8 mouse cellular contexts compared by ENCODE assay signal in the genomic region with DNA sequence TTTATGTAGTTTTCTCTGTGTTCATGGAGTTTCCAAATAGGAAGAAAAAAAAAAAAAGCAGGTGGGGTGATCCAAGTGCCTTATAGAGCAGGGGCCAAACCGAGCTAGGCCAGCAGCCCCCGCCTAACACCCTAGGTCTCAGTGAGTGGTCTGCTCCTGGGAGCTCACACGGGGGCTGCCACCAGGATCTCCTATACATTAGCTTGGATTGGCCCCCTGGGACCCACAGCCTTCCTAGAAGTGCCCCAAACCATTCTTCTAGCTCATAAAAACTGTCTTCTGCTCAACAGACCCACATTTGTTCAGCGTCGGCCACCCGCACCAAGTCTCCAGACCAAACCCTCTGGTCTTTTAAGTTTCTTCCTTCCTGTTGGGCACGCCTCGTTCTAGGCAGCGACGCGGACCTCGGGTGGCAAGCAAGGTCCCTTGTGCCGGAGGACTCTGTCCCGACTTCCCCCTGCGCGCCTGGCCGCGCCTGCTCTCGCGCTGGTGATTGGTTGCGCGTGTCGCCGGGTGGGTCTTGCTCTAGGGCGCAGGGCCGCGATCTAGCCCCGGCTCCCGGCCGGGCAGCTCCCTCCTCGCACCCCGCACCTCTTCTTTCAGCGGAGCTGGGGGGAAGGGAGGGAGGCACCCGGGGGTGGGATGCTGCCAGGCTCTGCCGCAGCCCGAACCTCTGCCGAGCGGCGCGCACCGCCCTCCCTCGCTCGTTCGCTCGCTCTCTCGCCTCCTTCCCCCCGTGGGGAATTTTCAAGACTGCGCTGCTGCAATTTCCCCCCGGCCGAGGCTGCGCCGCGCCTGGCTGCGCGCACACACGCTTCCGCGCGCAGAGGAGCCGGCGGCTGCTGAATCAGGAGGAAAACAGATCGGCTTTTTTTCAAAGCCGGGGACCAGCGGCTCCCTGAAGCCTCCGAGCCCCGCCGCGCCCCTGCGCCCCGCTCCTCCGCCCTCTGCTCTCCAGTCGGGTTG. TPM values are rescaled to one million over a fixed set of nuclear protein-coding genes. Genes with fewer than 3 reads are reported as not detected.
DNase-seq lines count a peak whose midpoint lies in the region; ATAC-seq and TF ChIP-seq lines count a peak whose summit lies in the region.

No protein-coding gene starts in this region.

- in situ Hi-C loops in ES-E14 (cut with MboI; ENCODE audit: low sequenced_read_pairs in 2 of 2, unreplicated experiment in 2 of 2): no loop called here

- TF ChIP-seq CTCF in heart, postnatal 0 days (IDR thresholded peaks at IDR 0.05; ENCODE audit: low read depth): no peak
- no peak for TF ChIP-seq CTCF in layer of hippocampus, adult 2 months (conservative IDR thresholded peaks at IDR 0.05)
- TF ChIP-seq CTCF in lung, adult 2 months (IDR thresholded peaks at IDR 0.05; ENCODE audit: insufficient read depth, low read length): no peak

- peaks cover 2 to 9% of the 10 kb centered on the region in 2 experiments; a peak in 2 of 4 replicates for H3K4me1 ChIP-seq in ES-E14 (ENCODE audit: control insufficient read depth in 2 of 2, insufficient read depth in 2 of 2, low read length in 2 of 2, poor library complexity in 1 of 2)
- H3K4me1 ChIP-seq in forebrain, embryonic 12.5 days: peaks cover 27% of the 10 kb centered on the region
- H3K4me1 ChIP-seq in heart, postnatal 0 days (ENCODE audit: control insufficient read depth, insufficient read depth): no peaks in the 10 kb centered on the region
- no peaks in the 10 kb centered on the region for H3K4me1 ChIP-seq in lung, adult 2 months (ENCODE audit: control insufficient read depth, insufficient read depth, low read length)

- peaks cover 35% of the 10 kb centered on the region; the same call in 1 of the 2 replicates for H3K27me3 ChIP-seq in forebrain, embryonic 12.5 days
- peaks cover 53% of the 10 kb centered on the region for H3K27me3 ChIP-seq in heart, postnatal 0 days (ENCODE audit: control insufficient read depth, insufficient read depth, low read length)

- H3K27ac ChIP-seq in ES-E14 (ENCODE audit: insufficient read depth, low read depth, low read length, poor library complexity, severe bottlenecking): peak overlapping the region; percentile 20; the same call in 1 of the 2 replicates
- peak overlapping the region; percentile 85 for H3K27ac ChIP-seq in forebrain, embryonic 12.5 days
- no peak overlapping the region for H3K27ac ChIP-seq in heart, postnatal 0 days (ENCODE audit: low read depth)
- H3K27ac ChIP-seq in layer of hippocampus, adult 2 months: peak overlapping the region; percentile 93

- H3K36me3 ChIP-seq in ES-E14 (ENCODE audit: control insufficient read depth, insufficient read depth, low read length, poor library complexity, severe bottlenecking): peaks cover 6% of the 10 kb centered on the region; the same call in 1 of the 2 replicates
- H3K36me3 ChIP-seq in forebrain, embryonic 12.5 days (replicated peaks): no peaks in the 10 kb centered on the region
- no peaks in the 10 kb centered on the region for H3K36me3 ChIP-seq in heart, postnatal 0 days (replicated peaks; ENCODE audit: control insufficient read depth, insufficient read depth, low read length)

- H3K9ac ChIP-seq in ES-E14 (ENCODE audit: insufficient read depth, low read depth, low read length, poor library complexity, severe bottlenecking): peak overlapping the region; percentile 83
- H3K9ac ChIP-seq in forebrain, embryonic 12.5 days: peak overlapping the region; percentile 80
- H3K9ac ChIP-seq in heart, postnatal 0 days (replicated peaks; ENCODE audit: low read depth, low read length): peak overlapping the region; percentile 52; the same call in 1 of the 2 replicates

- TF ChIP-seq EP300 in heart, postnatal 0 days (IDR thresholded peaks at IDR 0.05; ENCODE audit: low read depth): no peak

- H3K9me3 ChIP-seq in ES-E14 (ENCODE audit: control insufficient read depth, insufficient read depth, low read depth, low read length): no peaks in the 10 kb centered on the region
- H3K9me3 ChIP-seq in forebrain, embryonic 12.5 days: peaks cover 5% of the 10 kb centered on the region; the same call in 1 of the 2 replicates
- peaks cover 6% of the 10 kb centered on the region; the same call in 1 of the 2 replicates for H3K9me3 ChIP-seq in heart, postnatal 0 days (replicated peaks; ENCODE audit: control insufficient read depth, low read length)

- no peak for TF ChIP-seq POLR2A in lung, adult 2 months (IDR thresholded peaks at IDR 0.05; ENCODE audit: borderline replicate concordance, extremely low read depth, low read depth, low read length)

- peak overlapping the region; percentile 85 to 91 for H3K4me3 ChIP-seq in ES-E14 (ENCODE audit: insufficient read depth in 1 of 2, low read depth in 1 of 2, low read length in 2 of 2, poor library complexity in 1 of 2, severe bottlenecking in 1 of 2)
- peak overlapping the region; percentile 70 for H3K4me3 ChIP-seq in forebrain, embryonic 12.5 days (replicated peaks)
- H3K4me3 ChIP-seq in heart, postnatal 0 days (ENCODE audit: low read depth, low read length): peak overlapping the region; percentile 70
- peak overlapping the region; percentile 80 for H3K4me3 ChIP-seq in layer of hippocampus, adult 2 months
- peak overlapping the region; percentile 37 for H3K4me3 ChIP-seq in lung, adult 2 months (replicated peaks; ENCODE audit: extremely low read depth, low read depth, low read length)

- ATAC-seq in forebrain, embryonic 12.5 days (ENCODE audit: low FRiP score): peak; percentile 78
- peak; percentile 54 for ATAC-seq in heart, postnatal 0 days (ENCODE audit: insufficient read depth, low read depth)
- no peak for ATAC-seq in megakaryocyte progenitor cell, adult 5-6 weeks (replicated peaks; ENCODE audit: poor library complexity)

- 1% methylated on average over 66 of the region's 72 CpGs for WGBS in forebrain, embryonic 12.5 days
- 4% methylated on average over 62 of the region's 72 CpGs for WGBS in heart, postnatal 0 days
- WGBS in lung, adult 2 months: 2% methylated on average over 72 of the region's 72 CpGs

- peak overlapping the region; percentile 72 for H3K4me2 ChIP-seq in forebrain, embryonic 12.5 days
- peak overlapping the region; percentile 99 for H3K4me2 ChIP-seq in heart, postnatal 0 days (ENCODE audit: low read depth, low read length)

- peak; percentile 40 for DNase-seq in ES-E14 (ENCODE audit: low read depth, low spot score)
- DNase-seq in brain, embryonic 18.5 days (ENCODE audit: low read depth, low spot score): peak; percentile 45
- peak; percentile 20 for DNase-seq in heart, postnatal 0 days (ENCODE audit: low spot score)
- peak; percentile 67 for DNase-seq in layer of hippocampus, adult 2 months (ENCODE audit: low spot score in 2 of 2)
- DNase-seq in lung, adult 2 months: peak; percentile 4
- peak; percentile 84 for DNase-seq in retina, postnatal 1 day

TF ChIP-seq in ES-E14, 5 proteins besides CTCF, POLR2A, EP300 and RAD21:
- 0 out of 2 replicates have a peak, but pooled peaks have one; percentile 3 for TF ChIP-seq MAFK (IDR thresholded peaks at IDR 0.05; ENCODE audit: insufficient read depth, low read depth, low read length)
- peak; percentile 83 for TF ChIP-seq ZNF384 (IDR thresholded peaks at IDR 0.05; ENCODE audit: low read depth, low read length)
- no peak for TF ChIP-seq CHD2 (IDR thresholded peaks at IDR 0.05; ENCODE audit: low read depth, low read length)
TF ChIP-seq in ES-E14: peak in this region for 2.

RNA-seq across cellular contexts. Expression of gene Cacna1a, which starts 25.9 kb away (rescaled TPM):
- total RNA-seq in ES-E14 (2012; rRNA removed): 27.4 and 33.4 TPM in 2 replicates
- 8.2 and 11.5 TPM in 2 replicates for polyA plus RNA-seq in forebrain, embryonic 12.5 days (2016; fragmentation: Nextera tagmentation; extraction: Ambion mirVana)
- total RNA-seq in heart, postnatal 0 days (2014; rRNA removed; ENCODE audit: low replicate concordance): 1.3 and 8.6 TPM in 2 replicates
- polyA plus RNA-seq in heart, postnatal 0 days (2015; fragmentation: Nextera tagmentation; extraction: Ambion mirVana): 4.2 and 4.3 TPM in 2 replicates
- total RNA-seq in layer of hippocampus, adult 2 months (2021): 100 to 1,000 TPM; 207 to 219 TPM
- 11.3 and 13.3 TPM in 2 replicates for polyA plus RNA-seq in lung, adult 2 months (2012; rRNA removed)
- 1.8 and 3.3 TPM in 2 replicates for total RNA-seq in megakaryocyte progenitor cell, adult 5-6 weeks (2015)
- total RNA-seq in megakaryocyte progenitor cell, adult 5-6 weeks (2017): 0.21 and 1.6 TPM in 2 replicates

Comparison
In these comparisons a context has a peak if more than half of its experiments do, and no peak if none do; other contexts are left out.
1. DNase-seq: peak in every context shown above with its lines; median percentile 84 in retina, postnatal 1 day; 67 in layer of hippocampus, adult 2 months; 45 in brain, embryonic 18.5 days; 40 in ES-E14; 20 in heart, postnatal 0 days; 4 in lung, adult 2 months.
2. H3K4me3 ChIP-seq: peak in every context shown above with its lines; median percentile 88 in ES-E14; 80 in layer of hippocampus, adult 2 months; 70 in forebrain, embryonic 12.5 days; 70 in heart, postnatal 0 days; 37 in lung, adult 2 months.